Mouse (Mus musculus): ENCODE measurements around the gene Ttc21a. TPM values are rescaled to one million over a fixed set of nuclear protein-coding genes. Genes with fewer than 3 reads are reported as not detected.
"Not testable (repeated sequence)": the region's sequence is repeated elsewhere in the genome, so short reads cannot be mapped to it uniquely, and the experiment has no call there.

The Ttc21a gene
- polyA plus RNA-seq, 1 experiment from 2014 or later, result 0.32 TPM

GRCm38 (mm10) chr9:120009871-120010270 is 72.5 kb downstream of the Ttc21a start:
- no peaks in the 10 kb centered on the region for H3K36me3 ChIP-seq (ENCODE audit: poor library complexity, severe bottlenecking)
- ATAC-seq, result no peak
- H3K27me3 ChIP-seq, result no peaks in the 10 kb centered on the region
- H3K9me3 ChIP-seq (replicated peaks), result no peaks in the 10 kb centered on the region
- H3K4me1 ChIP-seq, result peaks cover 14% of the 10 kb centered on the region
- H3K9ac ChIP-seq, result no peak overlapping the region
- H3K4me2 ChIP-seq, result no peak overlapping the region
- WGBS, result 97% methylated on average over 3 of the region's 3 CpGs
- no peak overlapping the region for H3K27ac ChIP-seq
- H3K4me3 ChIP-seq, result no peak overlapping the region

- no peaks in the 10 kb centered on the region for H3K9me3 ChIP-seq (replicated peaks)
- peak; percentile 96 for ATAC-seq
- peaks cover 14% of the 10 kb centered on the region for H3K4me1 ChIP-seq
- H3K9ac ChIP-seq, result peak overlapping the region; percentile 62
- peak overlapping the region; percentile 67 for H3K4me2 ChIP-seq
- no peaks in the 10 kb centered on the region for H3K27me3 ChIP-seq
- H3K27ac ChIP-seq, result peak overlapping the region; percentile 83
- 1% methylated on average over 58 of the region's 60 CpGs for WGBS
- H3K36me3 ChIP-seq (ENCODE audit: poor library complexity, severe bottlenecking), result no peaks in the 10 kb centered on the region
- peak overlapping the region; percentile 45 for H3K4me3 ChIP-seq
Observed at GRCm38 (mm10) chr9:120010781-120011511, 73.5 kb downstream of the Ttc21a start.

GRCm38 (mm10) chr9:120011533-120011932 is 74.1 kb downstream of the Ttc21a start:
- H3K9ac ChIP-seq, result peak overlapping the region; percentile 62; the same call in 1 of the 2 replicates

GRCm38 (mm10) chr9:120012161-120012560 is 74.8 kb downstream of the Ttc21a start:
- not testable (repeated sequence) for ATAC-seq; H3K27ac ChIP-seq; H3K27me3 ChIP-seq; H3K9ac ChIP-seq; H3K4me3 ChIP-seq; H3K4me2 ChIP-seq; H3K36me3 ChIP-seq (ENCODE audit: poor library complexity, severe bottlenecking); H3K9me3 ChIP-seq (replicated peaks)
- H3K4me1 ChIP-seq, result peaks cover 14% of the 10 kb centered on the region
- 83% methylated on average over 6 of the region's 6 CpGs for WGBS

More at GRCm38 (mm10) chr9:120011533-120011932, 74.1 kb downstream of the Ttc21a start:
- ATAC-seq, result peak; percentile 75
- H3K4me1 ChIP-seq, result peaks cover 14% of the 10 kb centered on the region
- peak overlapping the region; percentile 67 for H3K4me2 ChIP-seq
- H3K9me3 ChIP-seq (replicated peaks), result no peaks in the 10 kb centered on the region
- WGBS, result 1% methylated on average over 10 of the region's 10 CpGs
- peak overlapping the region; percentile 45 for H3K4me3 ChIP-seq
- no peaks in the 10 kb centered on the region for H3K27me3 ChIP-seq
- H3K27ac ChIP-seq, result peak overlapping the region; percentile 55; the same call in 1 of the 2 replicates
- H3K36me3 ChIP-seq (ENCODE audit: poor library complexity, severe bottlenecking), result no peaks in the 10 kb centered on the region

GRCm38 (mm10) chr9:120012781-120013180 is 75.4 kb downstream of the Ttc21a start:
- H3K36me3 ChIP-seq (ENCODE audit: poor library complexity, severe bottlenecking), result no peaks in the 10 kb centered on the region
- no peak overlapping the region for H3K9ac ChIP-seq
- H3K27ac ChIP-seq, result no peak overlapping the region
- H3K4me1 ChIP-seq, result peaks cover 14% of the 10 kb centered on the region
- H3K4me3 ChIP-seq, result no peak overlapping the region
- no peak overlapping the region for H3K4me2 ChIP-seq
- no peaks in the 10 kb centered on the region for H3K9me3 ChIP-seq (replicated peaks)
- no peak for ATAC-seq
- H3K27me3 ChIP-seq, result no peaks in the 10 kb centered on the region
- WGBS, result 87% methylated on average over 5 of the region's 5 CpGs

GRCm38 (mm10) chr9:120013251-120013820 is 75.9 kb downstream of the Ttc21a start:
- H3K9me3 ChIP-seq (replicated peaks), result no peaks in the 10 kb centered on the region
- WGBS, result 73% methylated on average over 11 of the region's 11 CpGs
- peaks cover 14% of the 10 kb centered on the region for H3K4me1 ChIP-seq
- no peak overlapping the region for H3K4me3 ChIP-seq
- no peak overlapping the region for H3K27ac ChIP-seq
- no peak overlapping the region for H3K4me2 ChIP-seq
- no peaks in the 10 kb centered on the region for H3K27me3 ChIP-seq
- ATAC-seq, result no peak
- no peaks in the 10 kb centered on the region for H3K36me3 ChIP-seq (ENCODE audit: poor library complexity, severe bottlenecking)
- H3K9ac ChIP-seq, result no peak overlapping the region

GRCm38 (mm10) chr9:120014828-120015227 is 77.4 kb downstream of the Ttc21a start:
- Histone ChIP-seq H3K4me2 (no peak overlapping the region), H3K36me3 (ENCODE audit: poor library complexity, severe bottlenecking) (no peaks in the 10 kb centered on the region), H3K4me1 (peaks cover 14% of the 10 kb centered on the region), H3K27ac (no peak overlapping the region), H3K27me3 (no peaks in the 10 kb centered on the region), H3K9me3 (replicated peaks) (no peaks in the 10 kb centered on the region), H3K4me3 (no peak overlapping the region), H3K9ac (no peak overlapping the region)
- WGBS, result 71% methylated on average over 6 of the region's 6 CpGs
- no peak for ATAC-seq

- ATAC-seq, result no peak
- Histone ChIP-seq H3K9ac (0 out of 2 replicates have a peak overlapping the region, but pooled peaks have one; percentile 8), H3K27me3 (no peaks in the 10 kb centered on the region), H3K27ac (no peak overlapping the region), H3K4me1 (0 out of 2 replicates have a peak, but pooled peaks cover 4% of the 10 kb centered on the region), H3K4me3 (no peak overlapping the region), H3K36me3 (ENCODE audit: poor library complexity, severe bottlenecking) (no peaks in the 10 kb centered on the region), H3K9me3 (replicated peaks) (no peaks in the 10 kb centered on the region), H3K4me2 (no peak overlapping the region)
- 75% methylated on average over 10 of the region's 10 CpGs for WGBS
Observed at GRCm38 (mm10) chr9:120016956-120017355, 79.5 kb downstream of the Ttc21a start.

Other genes starting within 250 kb of the Ttc21a start
- gene Scn10a, start 218.3 kb upstream of the Ttc21a start, polyA plus RNA-seq (2015; fragmentation: Nextera tagmentation; extraction: Ambion mirVana), result 0.13 TPM in 1 of 2 replicates, not detected in the other
- 0.30 and 0.38 TPM in 2 replicates for gene Scn11a, start 112.2 kb upstream of the Ttc21a start, polyA plus RNA-seq (2015; fragmentation: Nextera tagmentation; extraction: Ambion mirVana)
- gene Wdr48, start 42.7 kb upstream of the Ttc21a start, polyA plus RNA-seq (2015; fragmentation: Nextera tagmentation; extraction: Ambion mirVana), result 67.7 and 76.8 TPM in 2 replicates
- 20.0 and 22.9 TPM in 2 replicates for gene Gorasp1, start within 50 bp of the Ttc21a start, polyA plus RNA-seq (2015; fragmentation: Nextera tagmentation; extraction: Ambion mirVana)
- gene Csrnp1, start 47.1 kb downstream of the Ttc21a start, polyA plus RNA-seq (2015; fragmentation: Nextera tagmentation; extraction: Ambion mirVana), result 1.3 and 1.5 TPM in 2 replicates
- gene Xirp1, start 86.0 kb downstream of the Ttc21a start, polyA plus RNA-seq (2015; fragmentation: Nextera tagmentation; extraction: Ambion mirVana), result not detected in 2 replicates
- 4.9 and 5.0 TPM in 2 replicates for gene Cx3cr1, start 132.3 kb downstream of the Ttc21a start, polyA plus RNA-seq (2015; fragmentation: Nextera tagmentation; extraction: Ambion mirVana)
- gene Ccr8, start 154.5 kb downstream of the Ttc21a start, polyA plus RNA-seq (2015; fragmentation: Nextera tagmentation; extraction: Ambion mirVana), result not detected in 2 replicates
- gene Slc25a38, start 172.8 kb downstream of the Ttc21a start, polyA plus RNA-seq (2015; fragmentation: Nextera tagmentation; extraction: Ambion mirVana), result 31.2 and 38.8 TPM in 2 replicates
- gene Rpsa, start 190.1 kb downstream of the Ttc21a start, polyA plus RNA-seq (2015; fragmentation: Nextera tagmentation; extraction: Ambion mirVana), result 1,184 and 1,248 TPM in 2 replicates
- gene Mobp, start 212.1 kb downstream of the Ttc21a start, polyA plus RNA-seq (2015; fragmentation: Nextera tagmentation; extraction: Ambion mirVana), result 0.49 and 0.89 TPM in 2 replicates